ENCODE assay signal across 18 mouse cellular contexts in genomic region chr12:27653541-27653940, GRCm38 (mm10).
"Had no signal": no experiment of that assay in that cellular context is flagged by ENCODE, and none has a peak within 500 bp of the region (broad histone marks: within the 10 kb centered on the region; RNA-seq: fewer than 3 reads in every experiment).

No protein-coding gene starts in this region.

- H3K27ac ChIP-seq: midbrain, embryonic 10.5 days; midbrain, embryonic 12.5 days; neural tube, embryonic 13.5 days; neural tube, embryonic 15.5 days had no signal

- H3K36me3 ChIP-seq: midbrain, embryonic 10.5 days; midbrain, embryonic 12.5 days; neural tube, embryonic 13.5 days; neural tube, embryonic 15.5 days had no signal

- H3K4me2 ChIP-seq: lung, embryonic 14.5 days; midbrain, embryonic 12.5 days; neural tube, embryonic 13.5 days; neural tube, embryonic 15.5 days had no signal

- H3K27me3 ChIP-seq: midbrain, embryonic 12.5 days; neural tube, embryonic 13.5 days; neural tube, embryonic 15.5 days had no signal

- DNase-seq: lung, adult 18-20 months; lung, embryonic 14.5 days; lung, postnatal 4 days; midbrain, embryonic 14.5 days; retina, postnatal 1 day; right cerebral cortex, adult 18-20 months; right cerebral cortex, postnatal 25 days; right cerebral cortex, postnatal 4 days; spleen, adult 18-20 months; thymus, adult 18-20 months; thymus, postnatal 14 days; thymus, postnatal 36 days had no signal

- H3K9ac ChIP-seq: lung, embryonic 14.5 days; midbrain, embryonic 12.5 days; neural tube, embryonic 13.5 days; neural tube, embryonic 15.5 days had no signal

- ATAC-seq: midbrain, embryonic 16.5 days had no signal

- H3K4me1 ChIP-seq: midbrain, embryonic 12.5 days; neural tube, embryonic 13.5 days had no signal

- H3K9me3 ChIP-seq: midbrain, embryonic 10.5 days; midbrain, embryonic 12.5 days; neural tube, embryonic 13.5 days; neural tube, embryonic 15.5 days had no signal

- H3K4me3 ChIP-seq: midbrain, embryonic 10.5 days; midbrain, embryonic 12.5 days; myocyte; neural tube, embryonic 13.5 days; neural tube, embryonic 15.5 days had no signal
